Mouse (Mus musculus): ENCODE measurements around the gene Nrap. TPM values are rescaled to one million over a fixed set of nuclear protein-coding genes. Genes with fewer than 3 reads are reported as not detected.

Nrap gene
- total RNA-seq, 2 experiments from 2014 or later, result 359 to 393 TPM

DNA sequence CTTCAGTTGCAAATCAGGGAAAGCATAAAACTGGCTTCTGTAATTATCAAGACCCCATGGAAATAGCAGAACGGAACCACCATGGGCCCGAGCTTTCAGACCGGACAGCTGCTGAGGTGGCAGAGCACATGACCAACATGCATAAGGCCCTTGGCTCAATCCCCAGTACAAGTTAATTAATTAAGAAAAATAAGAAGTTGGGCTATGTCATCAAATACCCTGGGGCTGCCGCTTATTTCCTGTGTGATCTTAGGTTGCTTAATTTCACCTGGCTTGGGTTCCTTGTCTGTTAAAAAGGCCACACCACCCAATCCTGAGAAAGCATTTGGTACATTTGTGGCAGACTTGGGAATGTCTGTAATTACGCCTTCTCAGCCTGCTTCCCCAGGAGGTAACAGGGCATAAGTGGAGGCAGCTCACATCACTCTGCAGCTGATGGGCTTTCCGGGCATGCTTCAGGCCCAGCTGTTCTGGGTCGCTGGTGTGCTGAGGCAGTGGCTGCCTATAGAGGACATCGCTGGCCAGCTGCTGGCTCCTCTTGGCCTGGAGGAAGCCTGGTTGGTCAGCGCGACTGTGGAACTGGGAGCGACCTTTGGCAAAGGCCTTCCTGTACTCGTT, 68.4 kb downstream of the Nrap start:
- intact Hi-C loops (cut with DNase I), result no loop called here
- no peak for DNase-seq

DNA sequence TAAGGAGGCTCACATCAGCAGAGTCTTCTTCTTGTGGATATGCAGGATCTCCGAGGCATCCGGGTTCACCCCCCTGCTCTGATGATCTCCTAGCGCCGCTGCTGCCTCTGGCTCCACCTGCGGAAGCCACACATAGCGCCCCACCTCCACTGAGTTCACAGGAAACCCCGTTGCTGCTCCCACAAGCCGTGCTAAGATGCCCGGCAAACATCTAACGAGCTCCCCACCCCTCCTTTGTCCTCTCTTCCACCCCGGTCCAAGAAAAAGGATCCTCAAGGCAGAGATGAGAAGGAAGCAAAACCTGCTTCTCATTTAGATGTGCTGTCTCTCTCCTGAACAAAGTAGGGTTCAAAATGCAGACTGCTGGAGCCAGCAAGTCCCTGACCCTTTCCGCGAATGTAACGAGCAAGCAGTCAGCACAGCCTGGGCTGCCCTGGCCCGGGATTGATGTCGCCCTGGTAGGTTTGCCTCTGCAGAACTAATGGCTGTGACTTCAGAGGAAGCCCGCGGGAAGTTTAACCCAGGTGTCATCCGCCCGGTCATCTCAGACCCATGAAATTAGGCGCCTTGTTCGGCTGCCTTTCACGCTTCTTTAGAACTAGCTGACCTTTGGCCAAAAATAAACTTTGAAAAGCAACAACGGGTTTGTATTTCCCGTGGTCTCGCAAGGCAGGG, 69.5 kb downstream of the Nrap start:
- intact Hi-C loops (cut with DNase I), result no loop called here
- no peak for DNase-seq

DNA sequence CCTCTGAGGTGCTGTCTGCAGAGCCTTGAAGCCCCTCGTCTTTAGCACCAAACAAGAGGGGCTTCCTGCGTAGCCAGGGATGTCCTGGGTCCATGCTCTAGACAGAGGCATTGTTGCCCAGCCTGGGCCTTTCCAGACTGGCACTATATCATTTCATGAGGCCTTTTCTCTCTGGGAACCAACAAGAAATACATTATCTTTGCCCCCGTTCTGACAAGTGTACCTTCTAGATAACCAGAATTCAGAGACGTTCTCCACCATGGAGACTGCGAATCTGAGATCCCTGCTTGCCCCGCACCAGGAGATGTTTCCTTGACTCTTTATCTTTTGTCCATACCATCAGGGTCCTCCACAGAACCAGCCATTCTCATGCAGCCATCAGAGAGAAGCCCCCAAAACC, 70.2 kb downstream of the Nrap start:
- DNase-seq, result no peak

DNA sequence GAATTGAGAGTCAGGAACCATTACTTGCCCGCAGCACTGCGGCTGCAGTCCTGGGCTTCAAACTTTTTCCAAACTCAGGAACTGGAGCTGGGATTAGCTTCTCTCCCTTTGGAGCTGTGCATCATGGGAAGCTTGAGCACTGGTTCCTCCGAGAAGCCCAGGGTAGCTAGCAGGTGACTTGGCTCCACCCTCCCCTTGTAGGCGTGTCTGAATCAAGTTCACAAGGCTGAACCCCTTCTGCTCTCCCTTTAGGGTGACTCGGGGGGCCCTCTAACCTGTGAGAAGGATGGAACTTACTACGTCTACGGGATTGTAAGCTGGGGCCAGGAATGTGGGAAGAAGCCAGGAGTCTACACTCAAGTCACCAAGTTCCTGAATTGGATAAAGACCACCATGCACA, 70.6 kb downstream of the Nrap start:
- intact Hi-C loops (cut with DNase I), result no loop called here
- no peak for DNase-seq

More for the DNA sequence above, 70.2 kb downstream of the Nrap start:
- intact Hi-C loops (cut with DNase I), result no loop called here

DNA sequence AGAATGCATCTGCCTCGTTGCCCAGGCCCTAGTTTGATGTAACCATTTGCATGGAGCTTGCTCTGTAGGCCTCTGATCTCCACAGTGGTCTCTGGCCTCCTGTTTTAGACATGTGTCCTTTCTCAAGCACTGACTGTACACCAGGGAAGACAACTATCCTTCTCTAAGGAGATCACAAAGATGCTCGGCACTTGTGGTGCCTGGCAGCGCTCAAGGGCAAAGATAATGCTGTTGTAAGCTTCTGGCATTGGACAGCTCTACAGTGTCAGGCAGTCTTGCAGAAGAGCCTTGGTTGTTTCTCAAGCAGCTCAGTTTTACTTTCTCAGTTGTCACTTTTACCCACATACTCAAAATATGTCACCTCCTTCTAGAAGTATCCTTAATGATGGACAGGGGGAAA, 73.3 kb downstream of the Nrap start:
- DNase-seq, result no peak
- intact Hi-C loops (cut with DNase I), result no loop called here

DNA sequence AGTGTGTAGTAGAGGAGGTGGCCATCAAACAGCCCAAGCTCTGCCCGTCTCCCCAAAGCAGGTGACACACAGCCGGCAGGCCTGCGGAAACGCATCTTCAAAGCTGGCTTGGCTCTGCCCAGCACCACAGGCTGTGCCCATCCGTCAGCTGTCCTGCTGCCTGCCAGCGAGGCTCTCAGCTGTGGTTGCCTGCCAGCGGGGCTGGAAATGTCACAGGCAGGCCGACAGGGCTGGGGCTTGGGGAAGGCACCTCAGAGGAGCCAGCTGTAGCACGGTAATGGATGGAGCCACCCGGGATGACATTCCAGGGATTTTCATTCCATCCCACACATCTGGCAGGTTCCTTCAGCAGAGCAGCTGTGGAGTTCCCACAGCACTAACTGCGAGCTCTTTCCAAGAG, 89.0 kb downstream of the Nrap start:
- intact Hi-C loops (cut with DNase I), result no loop called here
- DNase-seq, result peak; percentile 25 to 43

DNA sequence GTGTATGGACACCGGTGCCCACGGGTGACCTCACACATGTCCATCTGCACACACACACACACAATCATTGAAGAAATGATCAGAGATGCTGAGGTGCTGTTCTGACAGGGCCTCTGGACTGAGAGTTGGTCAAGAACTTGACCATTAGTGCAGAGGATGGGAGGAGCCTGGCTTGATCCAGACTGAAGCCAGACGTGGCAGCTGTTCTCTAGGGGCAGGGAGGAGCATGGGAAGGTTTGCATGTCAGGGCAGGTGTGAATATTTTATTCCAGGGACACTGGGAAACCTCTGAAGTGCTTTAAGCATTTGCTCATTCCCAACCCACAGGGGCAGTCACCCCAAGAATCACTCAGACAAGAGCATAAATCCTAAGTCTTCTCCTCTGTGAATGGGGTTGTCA, 92.6 kb downstream of the Nrap start:
- intact Hi-C loops (cut with DNase I), result no loop called here

DNA sequence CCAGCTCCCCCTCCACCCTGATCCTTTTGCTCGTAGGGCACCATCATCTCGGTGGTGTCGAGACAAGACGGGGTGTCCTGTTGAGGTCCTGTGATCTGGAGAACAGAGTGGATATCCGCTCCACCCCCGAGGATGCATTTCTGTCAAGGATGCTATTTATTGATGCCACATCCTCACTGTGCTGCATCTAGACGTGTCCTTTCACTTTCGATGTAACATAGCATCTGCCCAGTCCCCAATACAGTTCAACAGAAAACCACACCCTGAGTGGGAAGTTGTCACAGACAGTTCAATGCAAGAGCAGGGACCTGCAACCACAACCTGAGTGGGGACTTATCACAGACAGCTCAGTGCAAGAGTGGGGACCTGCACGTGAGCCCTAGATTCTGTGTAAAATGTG, 93.2 kb downstream of the Nrap start:
- intact Hi-C loops (cut with DNase I), result no loop called here
- DNase-seq, result no peak

More for the DNA sequence above, 92.6 kb downstream of the Nrap start:
- DNase-seq, result no peak

DNA sequence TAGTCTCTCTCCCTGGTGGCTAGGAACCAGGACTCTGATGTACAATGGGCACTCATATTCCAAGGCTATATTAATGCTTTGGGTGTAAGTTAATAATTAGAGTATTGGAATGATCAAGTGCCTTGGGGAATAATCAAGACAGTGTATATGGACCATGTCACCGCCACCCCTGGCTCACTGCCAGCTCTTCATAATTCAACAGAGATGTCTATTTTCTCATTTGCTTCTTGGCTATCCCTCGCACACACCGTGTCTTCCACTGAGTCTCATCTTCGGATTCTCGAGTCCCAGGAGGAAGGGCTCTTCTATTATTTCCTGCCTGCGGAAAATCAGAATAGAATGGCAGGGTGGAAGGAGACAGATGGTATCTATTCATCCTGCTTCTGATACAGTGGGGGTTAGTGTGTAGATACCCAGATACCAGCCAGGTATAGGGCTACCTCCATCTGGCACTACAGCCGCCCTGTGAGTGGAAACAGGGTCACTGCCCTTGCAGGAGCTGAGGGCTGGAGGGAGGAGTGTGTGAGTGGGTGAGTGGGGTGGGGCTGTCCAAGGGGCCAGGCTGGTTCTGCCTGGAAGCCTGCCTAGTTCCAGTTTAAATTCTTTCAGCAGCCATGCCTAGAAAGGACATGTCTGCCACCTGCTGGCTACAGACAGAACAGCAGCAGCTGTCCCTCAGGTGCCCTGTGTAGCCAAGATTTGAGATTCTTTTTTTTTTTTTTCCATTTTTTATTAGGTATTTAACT, 95.0 kb downstream of the Nrap start:
- DNase-seq, result peak; percentile 69 to 78
- intact Hi-C loops (cut with DNase I), result loop anchor here (2.0 kb wide), 1 partner anchor 40 kb away; no protein-coding TSS in a partner anchor

DNA sequence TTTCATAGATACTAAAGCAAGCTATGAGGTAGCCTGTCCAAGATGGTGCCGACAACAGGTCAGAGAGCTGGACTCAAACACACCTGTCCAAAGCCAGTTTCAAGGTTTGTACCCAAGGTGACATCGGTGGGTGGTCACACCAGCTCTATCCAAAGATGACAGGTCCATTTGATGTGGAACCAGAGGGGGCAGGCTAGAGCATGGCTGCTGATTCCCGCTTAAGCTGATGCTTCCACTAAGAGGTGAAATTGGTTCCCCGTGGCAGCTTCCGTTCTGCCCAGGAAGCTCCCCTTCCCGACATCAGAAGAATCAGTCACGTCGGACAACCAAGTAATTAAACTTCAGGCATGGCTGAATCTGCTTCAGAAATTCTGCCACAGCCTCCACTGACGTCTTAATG, 97.5 kb downstream of the Nrap start:
- DNase-seq, result no peak
- intact Hi-C loops (cut with DNase I), result no loop called here

DNA sequence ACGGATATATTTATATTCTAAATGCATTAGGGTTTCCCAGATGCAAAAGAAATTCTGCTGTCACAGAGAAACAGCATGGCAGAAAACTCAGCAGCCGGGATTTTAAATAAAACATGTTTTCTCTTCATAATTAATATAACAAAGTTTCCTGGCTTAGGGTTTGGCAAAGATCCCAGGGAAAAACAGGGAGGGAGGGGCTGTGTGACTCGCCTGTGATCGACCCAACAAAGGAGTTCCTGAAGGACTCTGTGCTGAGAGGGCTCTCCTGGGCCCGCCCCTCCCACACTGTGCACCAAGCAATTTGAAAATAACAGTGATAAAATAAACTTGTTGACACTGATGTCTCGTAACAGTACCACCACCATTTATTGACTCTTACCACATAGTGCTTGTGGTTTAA, 97.9 kb downstream of the Nrap start:
- peak in 1 of 2 experiments; percentile 9 for DNase-seq
- intact Hi-C loops (cut with DNase I), result no loop called here

DNA sequence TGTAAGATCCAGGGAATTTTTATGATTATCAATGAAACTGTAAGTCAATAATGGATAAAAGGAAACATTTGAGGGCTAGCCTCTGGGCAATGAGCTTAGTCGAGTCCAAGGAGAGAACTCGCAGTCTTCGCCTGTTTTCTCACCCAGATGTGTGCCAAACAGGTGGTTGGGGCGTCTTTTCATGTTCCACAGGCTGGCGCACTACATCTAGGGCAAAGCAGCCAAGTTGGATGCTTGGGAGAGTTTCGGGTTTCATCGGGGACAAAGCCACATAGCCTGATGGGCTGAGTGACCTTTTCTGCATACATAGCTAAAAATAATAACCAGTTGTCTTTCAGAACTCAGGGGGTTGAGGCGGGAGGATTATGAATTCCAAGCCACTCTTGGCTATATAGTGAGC, 100.2 kb downstream of the Nrap start:
- no peak for DNase-seq
- intact Hi-C loops (cut with DNase I), result no loop called here

DNA sequence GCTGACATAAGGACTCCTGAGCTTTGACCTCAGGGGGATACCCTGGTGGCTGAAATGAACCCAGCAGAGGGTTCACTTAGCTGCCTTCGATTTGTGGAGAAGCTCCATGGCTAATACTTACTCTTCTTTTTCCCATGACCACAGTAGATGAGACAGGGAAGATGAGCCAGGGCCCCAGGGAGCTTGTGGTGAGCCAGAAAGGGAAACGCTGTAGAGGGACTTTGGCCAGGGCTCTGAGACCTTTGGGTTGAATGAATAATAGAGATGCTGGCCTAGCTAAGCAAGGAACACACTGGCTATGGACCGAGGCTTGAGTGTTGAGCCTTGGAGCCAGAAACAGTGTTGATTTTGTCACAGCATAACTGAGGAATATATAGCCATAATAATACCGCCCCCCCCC, 101.4 kb downstream of the Nrap start:
- intact Hi-C loops (cut with DNase I), result no loop called here
- DNase-seq, result no peak

DNA sequence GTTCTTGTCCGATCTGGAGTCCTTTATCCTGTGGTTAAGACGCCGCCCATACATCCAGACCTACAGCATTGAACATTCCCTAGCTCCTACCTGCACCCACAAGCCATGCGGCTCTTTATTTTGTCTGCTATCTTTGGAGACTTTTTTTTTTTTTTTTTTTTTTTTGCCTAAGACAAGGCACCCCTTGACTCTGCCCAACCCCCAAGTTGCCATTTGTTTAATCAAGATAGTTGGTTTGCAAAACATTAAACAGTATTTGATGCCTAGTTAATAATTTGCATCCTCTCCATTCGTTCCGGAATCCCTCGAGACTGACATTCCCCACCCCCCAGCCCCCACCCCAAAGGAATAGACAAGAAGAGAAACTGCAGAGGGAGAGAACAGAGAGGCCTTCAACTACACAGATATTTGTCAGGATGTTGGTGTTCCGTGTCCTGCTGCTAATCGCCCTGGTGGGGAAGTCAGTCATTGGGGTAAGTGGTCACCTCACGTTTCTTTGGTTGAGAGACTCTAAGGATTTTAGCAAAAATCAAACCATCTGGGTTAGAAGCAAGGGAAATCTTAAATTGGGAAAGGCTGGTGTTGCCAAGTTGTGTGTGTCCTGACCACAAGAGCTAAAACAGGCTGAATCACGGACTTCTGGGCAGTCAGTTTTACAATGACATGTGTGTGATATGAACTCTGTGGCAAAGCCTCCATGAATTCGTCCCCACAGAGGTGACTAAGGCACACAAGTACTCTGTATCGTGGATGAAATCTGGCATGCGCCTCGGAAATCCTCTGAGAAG, 102.1 kb downstream of the Nrap start:
- no peak for DNase-seq

DNA sequence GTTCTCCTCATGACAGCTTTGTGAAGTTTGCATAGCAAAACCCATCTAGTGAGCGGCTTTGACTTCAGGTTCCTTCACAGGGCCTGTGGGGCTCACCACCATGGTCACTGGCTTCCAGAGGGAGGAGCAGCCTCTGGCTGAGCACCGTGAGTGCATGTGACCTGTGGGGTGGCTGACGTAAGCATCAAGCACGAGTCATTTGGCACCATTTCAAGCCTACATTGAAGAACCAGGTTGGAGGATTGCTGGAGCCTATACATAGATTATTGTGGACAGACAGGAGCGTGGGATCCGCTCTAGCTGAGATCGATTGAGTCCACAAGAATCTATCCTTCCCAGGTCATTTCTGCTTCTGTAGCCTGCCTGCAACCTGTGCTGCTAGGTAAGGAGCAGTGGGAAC, 103.0 kb downstream of the Nrap start, which contains the start of gene Habp2:
Habp2 (plus strand) TSS at position 272 of the 400 bp plus-strand sequence.
- intact Hi-C loops (cut with DNase I), result no loop called here
- DNase-seq, result no peak

More for the DNA sequence above, 102.1 kb downstream of the Nrap start:
- intact Hi-C loops (cut with DNase I), result no loop called here

DNA sequence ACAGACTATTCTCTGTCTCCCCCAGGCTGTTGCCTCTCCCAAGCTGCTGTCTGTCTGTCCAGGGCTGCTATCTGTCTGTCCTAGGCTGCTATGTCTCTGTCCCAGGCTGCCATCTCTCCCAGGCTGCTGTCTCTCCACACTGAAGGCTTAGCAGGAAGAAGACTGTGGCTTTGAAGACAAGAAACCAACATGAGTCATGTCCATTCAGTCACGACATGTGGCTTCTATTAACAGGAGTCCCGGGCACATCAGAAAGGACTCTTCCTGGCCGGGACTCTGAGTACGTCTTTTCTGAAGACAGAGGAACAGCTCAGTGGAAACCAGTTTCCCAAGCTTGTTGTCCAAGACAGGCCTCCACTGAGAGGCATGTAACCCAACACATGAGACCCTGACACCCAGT, 104.6 kb downstream of the Nrap start:
- intact Hi-C loops (cut with DNase I), result no loop called here
- DNase-seq, result no peak

DNA sequence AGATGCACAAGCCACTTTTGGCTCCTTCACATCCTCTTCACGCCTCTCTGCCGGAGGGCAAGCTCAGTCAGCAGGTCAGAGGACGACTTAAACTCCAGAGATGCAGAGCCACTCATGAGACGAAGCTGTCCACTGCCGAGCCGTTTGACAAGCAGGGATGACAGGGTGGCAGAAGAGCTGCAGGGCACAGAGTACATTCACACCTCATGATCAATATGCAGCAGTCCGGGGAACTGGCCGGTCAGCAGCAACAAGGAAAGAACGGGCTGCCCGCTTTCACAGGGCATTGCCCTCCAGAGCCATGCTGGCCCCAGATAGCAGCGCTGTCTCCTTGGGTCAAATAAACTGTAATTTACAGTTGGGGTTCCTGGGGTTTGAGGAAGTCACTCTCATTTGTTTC, 111.5 kb downstream of the Nrap start:
- DNase-seq, result no peak
- intact Hi-C loops (cut with DNase I), result no loop called here

DNA sequence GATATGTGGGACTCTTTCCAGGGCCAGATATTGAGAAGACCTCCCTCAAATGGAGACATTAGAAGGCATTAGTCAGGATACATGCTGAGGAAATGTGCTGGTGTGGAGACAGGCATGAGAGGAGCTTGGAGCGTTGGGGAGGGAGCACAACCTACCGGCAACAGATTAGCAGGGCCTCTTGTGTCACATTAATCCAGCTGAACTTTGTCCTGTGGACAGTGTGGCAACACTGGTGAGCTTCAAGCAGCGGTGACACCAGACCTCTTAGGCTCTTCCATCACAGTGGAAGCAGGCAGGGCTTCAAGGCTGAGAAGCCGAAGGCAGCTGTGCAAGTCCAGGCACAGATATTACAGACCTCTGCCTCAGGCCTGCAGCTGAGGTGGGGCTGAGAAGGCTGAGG, 111.9 kb downstream of the Nrap start:
- no peak for DNase-seq
- intact Hi-C loops (cut with DNase I), result no loop called here

DNA sequence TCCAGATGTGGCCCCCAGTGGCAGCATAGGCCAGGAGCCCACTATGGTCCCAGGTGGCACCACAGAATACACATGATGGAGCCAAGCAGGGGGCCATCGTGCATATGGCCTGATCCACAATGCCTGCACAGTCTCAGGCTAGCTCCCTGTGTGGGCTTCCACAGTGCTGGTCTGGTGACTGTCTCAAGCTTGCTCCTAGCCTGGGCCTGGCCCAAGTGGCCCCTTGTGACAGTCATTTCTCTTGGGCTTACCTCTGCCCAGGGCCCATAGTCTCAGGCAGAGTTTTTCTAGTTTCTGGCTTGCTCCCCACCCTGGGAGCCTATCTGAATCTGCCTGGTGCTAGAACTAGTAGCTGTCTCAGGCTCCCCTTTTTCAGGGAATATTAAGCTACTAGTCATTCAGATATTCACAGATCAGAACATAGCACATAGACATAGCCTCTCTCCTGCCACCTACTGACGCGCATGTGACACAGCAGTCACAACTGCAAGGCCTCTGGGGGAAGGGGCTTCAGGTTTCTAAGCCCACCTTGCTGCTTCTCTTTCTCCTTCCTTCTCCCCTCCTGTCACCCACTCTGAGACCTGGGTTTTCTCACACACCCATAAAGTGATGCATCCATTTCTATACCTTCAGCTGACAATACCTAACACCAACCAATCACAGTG, 112.6 kb downstream of the Nrap start:
- intact Hi-C loops (cut with DNase I), result no loop called here
- DNase-seq, result no peak

DNA sequence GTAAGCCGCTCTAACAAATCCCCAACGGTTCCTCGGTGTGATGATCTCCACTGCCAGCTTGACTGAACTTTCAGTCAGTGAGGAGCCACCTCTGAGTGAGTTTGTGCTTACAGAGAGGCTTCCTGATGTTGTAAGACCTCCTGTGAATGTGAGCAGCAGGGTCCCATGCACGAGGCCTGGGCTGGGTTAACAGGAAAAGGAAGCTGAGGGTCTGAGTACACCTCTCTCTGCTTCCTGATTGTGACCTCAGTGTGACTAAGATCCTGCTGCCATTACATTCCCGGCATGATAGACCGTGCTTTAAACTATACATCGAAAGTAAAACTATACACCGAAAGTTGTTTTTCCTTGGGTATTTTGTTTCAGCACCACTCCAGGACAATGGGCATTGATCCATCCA, 117.8 kb downstream of the Nrap start:
- intact Hi-C loops (cut with DNase I), result no loop called here
- no peak for DNase-seq
